Mouse (Mus musculus) limb, embryonic 10.5 days (tissue): Measurements from ENCODE around the gene Phykpl. TPM values are rescaled to one million over a fixed set of nuclear protein-coding genes. Genes with fewer than 3 reads are reported as not detected.
A peak's percentile ranks its signal among the peaks of the same experiment; 100 is the strongest.
"Not testable (repeated sequence)": the region's sequence is repeated elsewhere in the genome, so short reads cannot be mapped to it uniquely, and the experiment has no call there.

Experiments used
- DNase-seq: peaks from one replicate; pipeline ENCODE4 v3.0.0-alpha.2; 2017; ENCODE audit warnings: low spot score
- H3K27ac ChIP-seq: fragments of 300-500 bp; sonication (generic); 2 replicates; pipeline ENCODE4 v1.5.1; 2016; ENCODE audit warnings: mild to moderate bottlenecking
- H3K27me3 ChIP-seq: fragments of 300-500 bp; sonication (generic); 2 replicates; pipeline ENCODE4 v1.6.1; 2016; ENCODE audit warnings: low read depth, mild to moderate bottlenecking; ENCODE audit not compliant: poor library complexity, severe bottlenecking
- H3K36me3 ChIP-seq: fragments of 300-500 bp; sonication (generic); 2 replicates; pipeline ENCODE4 v1.6.1; 2016; ENCODE audit warnings: mild to moderate bottlenecking, moderate library complexity
- H3K4me1 ChIP-seq: fragments of 300-500 bp; sonication (generic); 2 replicates; pipeline ENCODE4 v1.6.1; 2016
- H3K4me3 ChIP-seq: fragments of 300-500 bp; sonication (generic); 2 replicates; pipeline ENCODE4 v1.5.1; 2016; ENCODE audit warnings: mild to moderate bottlenecking, moderate library complexity
- H3K9me3 ChIP-seq: fragments of 300-500 bp; sonication (generic); replicated peaks from 2 replicates; pipeline ENCODE4 v1.6.1; 2016; ENCODE audit warnings: mild to moderate bottlenecking
- WGBS: fragments of 180-500 bp; shearing (Covaris S2); methylation state at CpG from one replicate; pipeline ENCODE4 v1.1.7; 2016; 5-methylcytosine and 5-hydroxymethylcytosine counted together
- polyA plus RNA-seq: library from polyadenylated mRNA; unstranded; fragments of >200 nt; fragmentation: Nextera tagmentation; extraction: Ambion mirVana; gene quantifications from 2 replicates; pipeline ENCODE4 v1.2.1, GENCODE M21; 2016

The Phykpl gene
- polyA plus RNA-seq, 1 experiment from 2014 or later: 16.1 TPM

- 87% methylated on average over 8 of the region's 8 CpGs for WGBS
- Histone ChIP-seq H3K4me1 (no peaks in the 10 kb centered on the region), H3K4me3 (no peak overlapping the region), H3K27me3 (no peaks in the 10 kb centered on the region), H3K27ac (no peak overlapping the region), H3K36me3 (peaks cover 66% of the 10 kb centered on the region), H3K9me3 (no peaks in the 10 kb centered on the region)
- DNase-seq: no peak
Observed at GRCm38 (mm10) chr11:51627907-51628306, 43.4 kb downstream of the Phykpl start.

- 88% methylated on average over 15 of the region's 15 CpGs for WGBS
- no peak overlapping the region for H3K4me3 ChIP-seq
- no peaks in the 10 kb centered on the region for H3K27me3 ChIP-seq
- no peak overlapping the region for H3K27ac ChIP-seq
- DNase-seq: no peak
- H3K36me3 ChIP-seq: peaks cover 49% of the 10 kb centered on the region
- no peaks in the 10 kb centered on the region for H3K9me3 ChIP-seq
- H3K4me1 ChIP-seq: peaks cover 9% of the 10 kb centered on the region; the same call in 1 of the 2 replicates
Observed at GRCm38 (mm10) chr11:51629651-51630314, 45.2 kb downstream of the Phykpl start.

- DNase-seq: no peak
- no peak overlapping the region for H3K4me3 ChIP-seq
- H3K9me3 ChIP-seq: no peaks in the 10 kb centered on the region
- 93% methylated on average over 6 of the region's 6 CpGs for WGBS
- H3K36me3 ChIP-seq: peaks cover 24% of the 10 kb centered on the region
- no peak overlapping the region for H3K27ac ChIP-seq
- no peaks in the 10 kb centered on the region for H3K27me3 ChIP-seq
- H3K4me1 ChIP-seq: peaks cover 30% of the 10 kb centered on the region
Observed at GRCm38 (mm10) chr11:51632130-51632753, 47.7 kb downstream of the Phykpl start.

GRCm38 (mm10) chr11:51633200-51633599 lies 48.6 kb downstream of the Phykpl start:
- WGBS: 96% methylated on average over 7 of the region's 7 CpGs

GRCm38 (mm10) chr11:51633721-51634120 lies 49.2 kb downstream of the Phykpl start:
- H3K9me3 ChIP-seq: no peaks in the 10 kb centered on the region
- 93% methylated on average over 3 of the region's 3 CpGs for WGBS
- H3K27me3 ChIP-seq: no peaks in the 10 kb centered on the region
- H3K4me3 ChIP-seq: no peak overlapping the region
- H3K27ac ChIP-seq: no peak overlapping the region
- DNase-seq: no peak
- H3K36me3 ChIP-seq: peaks cover 11% of the 10 kb centered on the region
- H3K4me1 ChIP-seq: peaks cover 44% of the 10 kb centered on the region

More at GRCm38 (mm10) chr11:51633200-51633599, 48.6 kb downstream of the Phykpl start:
- not testable (repeated sequence) for DNase-seq, H3K27ac ChIP-seq, H3K4me3 ChIP-seq, H3K9me3 ChIP-seq, H3K27me3 ChIP-seq
- Histone ChIP-seq H3K36me3 (peaks cover 14% of the 10 kb centered on the region), H3K4me1 (peaks cover 39% of the 10 kb centered on the region)

- Histone ChIP-seq H3K4me3 (peak overlapping the region; percentile 79), H3K36me3 (0 out of 2 replicates have a peak, but pooled peaks cover 2% of the 10 kb centered on the region), H3K27ac (peak overlapping the region; percentile 88), H3K27me3 (no peaks in the 10 kb centered on the region), H3K4me1 (peaks cover 44% of the 10 kb centered on the region), H3K9me3 (no peaks in the 10 kb centered on the region)
- DNase-seq: no peak
- 24% methylated on average over 6 of the region's 6 CpGs for WGBS
Observed at GRCm38 (mm10) chr11:51635127-51635524, 50.6 kb downstream of the Phykpl start.

GRCm38 (mm10) chr11:51635525-51636322 lies 51.2 kb downstream of the Phykpl start, which contains the start of gene Rmnd5b:
Rmnd5b (minus strand) TSS chr11:51635896.
- H3K4me3 ChIP-seq: peak within 1 kb of the TSS; percentile 79
- under 1% methylated on average over 61 of the region's 61 CpGs for WGBS
- H3K27me3 ChIP-seq: no peaks in the 10 kb centered on the region
- peaks cover 44% of the 10 kb centered on the region for H3K4me1 ChIP-seq
- peak within 1 kb of the TSS; percentile 88 for H3K27ac ChIP-seq
- H3K9me3 ChIP-seq: no peaks in the 10 kb centered on the region
- DNase-seq: peak; percentile 89
- 0 out of 2 replicates have a peak, but pooled peaks cover 2% of the 10 kb centered on the region for H3K36me3 ChIP-seq

GRCm38 (mm10) chr11:51636323-51636684 lies 51.7 kb downstream of the Phykpl start:
- Histone ChIP-seq H3K4me3 (peak overlapping the region; percentile 79), H3K27ac (peak overlapping the region; percentile 88), H3K4me1 (peaks cover 44% of the 10 kb centered on the region), H3K9me3 (no peaks in the 10 kb centered on the region), H3K27me3 (no peaks in the 10 kb centered on the region), H3K36me3 (0 out of 2 replicates have a peak, but pooled peaks cover 2% of the 10 kb centered on the region)
- WGBS: 8% methylated on average over 6 of the region's 6 CpGs
- peak; percentile 74 for DNase-seq

- H3K36me3 ChIP-seq: peaks cover 19% of the 10 kb centered on the region
- peak overlapping the region; percentile 86 for H3K27ac ChIP-seq
- H3K27me3 ChIP-seq: no peaks in the 10 kb centered on the region
- H3K4me1 ChIP-seq: peaks cover 45% of the 10 kb centered on the region
- 3% methylated on average over 17 of the region's 17 CpGs for WGBS
- no peaks in the 10 kb centered on the region for H3K9me3 ChIP-seq
- peak; percentile 83 for DNase-seq
- H3K4me3 ChIP-seq: peak overlapping the region; percentile 40
Observed at GRCm38 (mm10) chr11:51637971-51638414, 53.4 kb downstream of the Phykpl start.

- Histone ChIP-seq H3K4me3 (peak overlapping the region; percentile 40; the same call in 1 of the 2 replicates), H3K9me3 (no peaks in the 10 kb centered on the region), H3K36me3 (peaks cover 24% of the 10 kb centered on the region), H3K27ac (peak overlapping the region; percentile 86), H3K4me1 (peaks cover 50% of the 10 kb centered on the region), H3K27me3 (no peaks in the 10 kb centered on the region)
- WGBS: 75% methylated on average over 5 of the region's 5 CpGs
- DNase-seq: no peak
Observed at GRCm38 (mm10) chr11:51638497-51638896, 53.9 kb downstream of the Phykpl start.

GRCm38 (mm10) chr11:51640748-51641147 lies 56.2 kb downstream of the Phykpl start:
- Histone ChIP-seq H3K4me3 (no peak overlapping the region), H3K4me1 (peaks cover 52% of the 10 kb centered on the region), H3K27ac (no peak overlapping the region), H3K27me3 (no peaks in the 10 kb centered on the region), H3K9me3 (no peaks in the 10 kb centered on the region), H3K36me3 (peaks cover 45% of the 10 kb centered on the region)
- no peak for DNase-seq
- WGBS: 85% methylated on average over 7 of the region's 7 CpGs

GRCm38 (mm10) chr11:51643202-51643601 lies 58.6 kb downstream of the Phykpl start:
- WGBS: 76% methylated on average over 9 of the region's 9 CpGs
- peaks cover 55% of the 10 kb centered on the region for H3K4me1 ChIP-seq
- H3K36me3 ChIP-seq: peaks cover 50% of the 10 kb centered on the region
- no peaks in the 10 kb centered on the region for H3K27me3 ChIP-seq
- H3K9me3 ChIP-seq: no peaks in the 10 kb centered on the region
- H3K27ac ChIP-seq: peak overlapping the region; percentile 54; the same call in 1 of the 2 replicates
- H3K4me3 ChIP-seq: no peak overlapping the region
- no peak for DNase-seq
